Mouse (Mus musculus) embryonic fibroblast, embryonic 13.5 days (primary cell): ENCODE measurements at regions not wholly inside any gene's neighbourhood (a gene's known extent, or its start where the extent isn't known, plus 50 kb on each side); places are given as distances from the start of the nearest gene placed in this dataset.

Experiments
- CTCF ChIP-seq: IDR thresholded peaks from 2 replicates; pipeline ENCODE4 v1.5.1; 2011; ENCODE audit warnings: mild to moderate bottlenecking, control low read depth, low read length, moderate library complexity, borderline replicate concordance; ENCODE audit not compliant: insufficient read depth
- POLR2A ChIP-seq: IDR thresholded peaks from 2 replicates; pipeline ENCODE4 v1.6.1; 2011; ENCODE audit warnings: low read depth, mild to moderate bottlenecking, control low read depth, low read length, moderate library complexity

DNA sequence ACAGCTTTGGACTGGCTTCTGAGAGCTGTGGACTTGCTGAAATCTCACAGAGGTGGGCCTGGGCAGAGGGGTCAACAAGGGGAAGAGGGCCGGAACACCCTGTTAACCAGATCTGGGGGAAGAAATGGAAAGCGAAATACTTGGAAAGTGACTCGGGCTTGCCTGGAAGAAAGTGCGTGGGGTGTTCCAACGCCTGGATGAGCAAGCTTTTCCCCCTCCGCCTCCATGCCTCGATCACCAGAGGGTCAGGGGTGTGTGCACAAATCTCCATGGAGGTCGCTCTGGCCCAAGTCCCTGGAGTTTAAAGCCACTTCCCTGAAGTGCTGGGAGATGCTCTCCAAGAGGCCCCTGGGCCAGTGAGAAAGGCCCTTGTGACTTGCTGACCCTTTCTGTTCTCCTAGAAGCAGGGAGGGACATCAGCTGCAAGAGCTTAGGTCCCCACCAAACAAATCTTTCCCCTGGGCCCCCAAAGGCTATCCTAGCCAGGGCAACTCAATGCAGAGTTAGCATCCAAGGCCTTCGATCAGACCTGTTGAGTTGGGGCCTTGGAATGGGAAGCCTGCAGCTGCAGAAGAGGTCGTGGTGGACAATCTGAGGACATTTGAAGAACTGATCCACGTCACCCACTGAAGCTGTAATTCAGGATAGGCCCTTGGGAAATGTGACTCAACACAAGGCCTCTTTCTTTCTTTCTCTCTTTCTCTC is 139.2 kb downstream of the Fgf18 start:
- TF ChIP-seq CTCF (no peak), POLR2A (no peak)
